Mouse (Mus musculus): ENCODE measurements around the gene Fam196b.

- TF ChIP-seq POLR2A (IDR thresholded peaks at IDR 0.05; ENCODE audit: extremely low read depth, insufficient read depth, low read length), result no peak
- TF ChIP-seq CTCF (IDR thresholded peaks at IDR 0.05; ENCODE audit: low read depth, low read length), result no peak; the same call in 1 of the 2 replicates
These were observed 23.3 kb downstream of the Fam196b start for GRCm38 (mm10) chr11:34337907-34338306.

All from liver, adult 2 months (tissue).